Mouse (Mus musculus): ENCODE results near the gene AY358078. TPM values are rescaled to one million over a fixed set of nuclear protein-coding genes. Genes with fewer than 3 reads are reported as not detected.

Gene AY358078
- not detected for polyA plus RNA-seq (2014; fragmentation: Illumina TruSeq; extraction: RNeasy Lipid Tissue Mini Kit (QIAGEN cat#74804); ENCODE audit: low read depth, low replicate concordance)

DNA sequence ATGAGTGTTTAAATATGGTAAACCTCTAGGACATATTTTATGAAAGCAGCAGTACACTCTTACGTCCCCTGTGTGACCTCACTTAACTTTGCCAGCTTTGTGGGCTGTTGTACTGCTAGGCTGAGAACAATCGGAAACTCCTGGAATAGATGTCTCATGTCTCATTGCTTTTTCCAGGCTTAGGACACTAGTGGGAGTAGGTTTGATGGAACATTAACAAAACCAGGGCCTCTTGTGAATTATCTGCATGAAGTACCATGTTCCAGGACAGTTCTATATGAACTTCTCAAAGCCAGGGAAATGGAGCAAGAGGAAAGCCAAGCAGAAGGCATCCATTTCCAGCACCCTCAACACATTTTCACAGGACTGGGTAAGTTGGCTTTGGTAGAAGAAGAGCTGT is at the start of gene AY358078:
Gene AY358078 (plus strand): TSS at position 301 of the 400 bp plus-strand sequence.

DNA sequence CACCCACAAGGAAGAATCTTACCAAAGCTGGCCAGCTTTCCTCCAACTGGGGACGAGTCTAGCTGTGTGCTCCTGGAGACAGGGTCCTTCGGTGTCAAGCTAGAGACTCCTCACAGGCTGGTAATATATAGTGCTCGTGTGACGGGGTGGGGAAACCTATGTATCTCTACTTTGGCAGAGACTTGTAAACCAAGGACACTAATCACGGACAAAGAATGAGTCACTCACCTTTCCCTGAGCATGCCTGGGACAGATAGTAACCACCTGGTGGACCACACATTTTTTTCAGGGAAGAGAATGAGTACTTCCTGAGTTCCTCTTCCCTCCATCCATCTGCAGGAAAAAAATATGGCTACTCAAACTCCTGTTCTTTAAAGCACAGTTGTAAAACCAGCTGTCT is 26.4 kb upstream of the AY358078 start, which contains the start of gene Ang4:
Gene Ang4 (minus strand): TSS at position 101 of the 400 bp plus-strand sequence.

DNA sequence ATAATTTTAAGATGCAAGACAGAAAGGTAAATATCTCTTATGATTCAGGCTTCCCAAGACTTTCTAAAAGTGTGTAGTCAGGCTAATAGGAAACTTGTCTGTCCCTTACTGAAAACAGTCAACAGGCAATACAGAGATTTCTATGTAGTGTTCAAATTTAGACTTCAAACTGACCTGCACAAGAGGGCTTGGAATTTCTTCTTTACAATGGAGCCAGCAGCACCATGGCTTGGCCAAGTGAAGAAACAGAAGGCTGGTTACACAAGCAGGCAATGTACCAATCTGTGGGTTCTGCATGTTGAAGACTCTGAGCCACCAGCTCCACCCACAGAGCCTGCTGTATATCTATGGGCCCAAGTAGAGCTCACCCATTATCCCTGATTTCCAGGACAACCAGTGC is 53.6 kb downstream of the AY358078 start, which contains the start of gene Ear6:
Gene Ear6 (plus strand): TSS at position 301 of the 400 bp plus-strand sequence.

Other genes starting within 250 kb of the AY358078 start
- gene Gm5622, start 247.3 kb upstream of the AY358078 start, polyA plus RNA-seq (2014; fragmentation: Illumina TruSeq; extraction: RNeasy Lipid Tissue Mini Kit (QIAGEN cat#74804); ENCODE audit: low read depth, low replicate concordance): not detected
- gene Gm17175, start 226.0 kb upstream of the AY358078 start, polyA plus RNA-seq (2014; fragmentation: Illumina TruSeq; extraction: RNeasy Lipid Tissue Mini Kit (QIAGEN cat#74804); ENCODE audit: low read depth, low replicate concordance): not detected
- not detected for gene Gm17174, start 207.9 kb upstream of the AY358078 start, polyA plus RNA-seq (2014; fragmentation: Illumina TruSeq; extraction: RNeasy Lipid Tissue Mini Kit (QIAGEN cat#74804); ENCODE audit: low read depth, low replicate concordance)
- not detected for gene Gm17078, start 188.7 kb upstream of the AY358078 start, polyA plus RNA-seq (2014; fragmentation: Illumina TruSeq; extraction: RNeasy Lipid Tissue Mini Kit (QIAGEN cat#74804); ENCODE audit: low read depth, low replicate concordance)
- not detected for gene Gm4181, start 164.4 kb upstream of the AY358078 start, polyA plus RNA-seq (2014; fragmentation: Illumina TruSeq; extraction: RNeasy Lipid Tissue Mini Kit (QIAGEN cat#74804); ENCODE audit: low read depth, low replicate concordance)
- gene Gm17079, start 104.6 kb upstream of the AY358078 start, polyA plus RNA-seq (2014; fragmentation: Illumina TruSeq; extraction: RNeasy Lipid Tissue Mini Kit (QIAGEN cat#74804); ENCODE audit: low read depth, low replicate concordance): not detected
- not detected for gene Gm5800, start 82.9 kb upstream of the AY358078 start, polyA plus RNA-seq (2014; fragmentation: Illumina TruSeq; extraction: RNeasy Lipid Tissue Mini Kit (QIAGEN cat#74804); ENCODE audit: low read depth, low replicate concordance)
- not detected for gene Ang4, start 26.5 kb upstream of the AY358078 start, polyA plus RNA-seq (2014; fragmentation: Illumina TruSeq; extraction: RNeasy Lipid Tissue Mini Kit (QIAGEN cat#74804); ENCODE audit: low read depth, low replicate concordance)
- gene Ear6, start 53.7 kb downstream of the AY358078 start, polyA plus RNA-seq (2014; fragmentation: Illumina TruSeq; extraction: RNeasy Lipid Tissue Mini Kit (QIAGEN cat#74804); ENCODE audit: low read depth, low replicate concordance): not detected
- 23.9 TPM for gene Mettl17, start 84.8 kb downstream of the AY358078 start, polyA plus RNA-seq (2014; fragmentation: Illumina TruSeq; extraction: RNeasy Lipid Tissue Mini Kit (QIAGEN cat#74804); ENCODE audit: low read depth, low replicate concordance)
- gene Slc39a2, start 92.8 kb downstream of the AY358078 start, polyA plus RNA-seq (2014; fragmentation: Illumina TruSeq; extraction: RNeasy Lipid Tissue Mini Kit (QIAGEN cat#74804); ENCODE audit: low read depth, low replicate concordance): 1.2 TPM
- 1,656 TPM for gene Ndrg2, start 114.1 kb downstream of the AY358078 start, polyA plus RNA-seq (2014; fragmentation: Illumina TruSeq; extraction: RNeasy Lipid Tissue Mini Kit (QIAGEN cat#74804); ENCODE audit: low read depth, low replicate concordance)
- not detected for gene Tppp2, start 118.4 kb downstream of the AY358078 start, polyA plus RNA-seq (2014; fragmentation: Illumina TruSeq; extraction: RNeasy Lipid Tissue Mini Kit (QIAGEN cat#74804); ENCODE audit: low read depth, low replicate concordance)
- gene Rnase13, start 122.7 kb downstream of the AY358078 start, polyA plus RNA-seq (2014; fragmentation: Illumina TruSeq; extraction: RNeasy Lipid Tissue Mini Kit (QIAGEN cat#74804); ENCODE audit: low read depth, low replicate concordance): not detected
- gene Arhgef40, start 184.7 kb downstream of the AY358078 start, polyA plus RNA-seq (2014; fragmentation: Illumina TruSeq; extraction: RNeasy Lipid Tissue Mini Kit (QIAGEN cat#74804); ENCODE audit: low read depth, low replicate concordance): 40.6 TPM
- 5.3 TPM for gene Tmem253, start 215.6 kb downstream of the AY358078 start, polyA plus RNA-seq (2014; fragmentation: Illumina TruSeq; extraction: RNeasy Lipid Tissue Mini Kit (QIAGEN cat#74804); ENCODE audit: low read depth, low replicate concordance)
- gene Zfp219, start 220.7 kb downstream of the AY358078 start, polyA plus RNA-seq (2014; fragmentation: Illumina TruSeq; extraction: RNeasy Lipid Tissue Mini Kit (QIAGEN cat#74804); ENCODE audit: low read depth, low replicate concordance): 29.1 TPM
- gene Olfr221, start 242.4 kb downstream of the AY358078 start, polyA plus RNA-seq (2014; fragmentation: Illumina TruSeq; extraction: RNeasy Lipid Tissue Mini Kit (QIAGEN cat#74804); ENCODE audit: low read depth, low replicate concordance): not detected